Mouse (Mus musculus) thymus, adult 2 months (tissue): Measurements from ENCODE around the gene D930048N14Rik. TPM values are rescaled to one million over a fixed set of nuclear protein-coding genes. Genes with fewer than 3 reads are reported as not detected.

Experiments
- DNase-seq: peaks from one replicate; pipeline ENCODE4 v3.0.0; 2021
- H3K27ac ChIP-seq: fragments of 200-500 bp; 2 replicates; pipeline ENCODE4 v1.5.1; 2012; ENCODE audit warnings: low read length, control low read depth; ENCODE audit not compliant: control insufficient read depth, insufficient read depth
- H3K27me3 ChIP-seq: fragments of 200-500 bp; 2 replicates; pipeline ENCODE4 v1.6.1; 2012; ENCODE audit warnings: mild to moderate bottlenecking, low read length, moderate library complexity, mixed read lengths; ENCODE audit not compliant: control insufficient read depth, insufficient read depth
- H3K36me3 ChIP-seq: fragments of 200-500 bp; 2 replicates; pipeline ENCODE4 v1.6.1; 2012; ENCODE audit warnings: mild to moderate bottlenecking, low read length, moderate library complexity; ENCODE audit not compliant: control insufficient read depth, insufficient read depth
- H3K4me1 ChIP-seq: fragments of 200-500 bp; replicated peaks from 2 replicates; pipeline ENCODE4 v1.6.1; 2012; ENCODE audit warnings: low read length; ENCODE audit not compliant: control insufficient read depth, insufficient read depth
- H3K4me3 ChIP-seq: fragments of 200-500 bp; 2 replicates; pipeline ENCODE4 v1.5.1; 2012; ENCODE audit warnings: mild to moderate bottlenecking, low read length, control low read depth, moderate library complexity; ENCODE audit not compliant: control insufficient read depth, insufficient read depth
- CTCF ChIP-seq: fragments of 200-500 bp; IDR thresholded peaks from 2 replicates; pipeline ENCODE4 v1.5.1; 2012; ENCODE audit warnings: mild to moderate bottlenecking, control low read depth, low read length, moderate library complexity, borderline replicate concordance; ENCODE audit not compliant: control insufficient read depth, poor library complexity, insufficient read depth; ENCODE audit errors: extremely low read depth
- POLR2A ChIP-seq: fragments of 200-500 bp; IDR thresholded peaks from 2 replicates; pipeline ENCODE4 v1.6.1; 2012; ENCODE audit warnings: mild to moderate bottlenecking, low read length, control low read depth, moderate library complexity; ENCODE audit not compliant: control insufficient read depth, poor library complexity, insufficient read depth; ENCODE audit errors: extremely low read depth
- WGBS: fragments of 180-500 bp; shearing (Covaris S2); methylation state at CpG from one replicate; pipeline ENCODE4 v1.1.7; 2018; 5-methylcytosine and 5-hydroxymethylcytosine counted together
- polyA plus RNA-seq: library from polyadenylated mRNA; depleted of rRNA; stranded (reverse); fragments of >200 nt; gene quantifications from 2 replicates; pipeline ENCODE4 v1.2.3, GENCODE M21; 2012; rRNA removed

Gene D930048N14Rik
- 15.8 and 16.6 TPM in 2 replicates for polyA plus RNA-seq

DNA sequence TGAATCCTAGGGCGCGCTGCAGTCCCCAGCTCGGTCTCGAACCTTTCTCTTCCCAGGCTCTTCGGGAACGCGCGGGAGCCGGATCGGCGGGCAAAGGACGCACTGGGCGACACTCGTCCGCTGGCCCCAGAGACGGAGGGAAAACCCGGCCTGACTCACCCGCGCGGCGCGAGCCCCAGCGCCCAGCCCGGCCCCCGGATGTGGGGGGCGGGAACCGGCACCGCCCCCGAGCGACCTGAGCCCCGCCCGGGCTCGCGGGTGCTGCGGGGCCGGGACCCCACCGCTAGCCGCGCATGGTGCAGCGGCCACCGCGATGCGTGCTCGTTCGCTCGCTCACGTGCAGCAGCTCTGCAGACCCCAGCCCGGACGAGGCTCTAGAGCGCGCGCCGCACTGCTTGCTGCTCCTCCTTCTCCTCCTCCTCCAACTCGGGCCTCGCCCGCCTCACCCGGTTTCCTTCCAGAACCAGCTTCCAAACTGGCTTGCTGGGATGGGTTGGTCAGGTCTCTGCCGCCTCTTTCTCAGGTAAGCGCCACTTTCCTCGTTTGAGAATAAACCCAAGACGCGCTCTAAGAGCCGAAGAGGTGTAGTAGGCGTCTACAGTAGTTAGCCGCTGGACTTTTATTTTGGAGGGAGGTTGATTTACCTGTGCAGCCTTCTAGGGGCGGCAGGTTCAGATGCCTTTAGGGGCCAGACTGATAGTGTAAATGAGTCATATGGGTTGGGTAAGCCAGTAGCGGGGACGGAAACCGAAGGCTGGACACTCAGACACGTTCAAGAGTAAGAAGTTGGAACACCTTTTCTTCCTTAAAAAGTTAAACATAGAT lies at the start of gene D930048N14Rik, which contains the start of gene N4bp3:
Gene D930048N14Rik (plus strand): TSS at position 264 of the 825 bp plus-strand sequence.
Gene N4bp3 (minus strand): TSS at position 152 of the 825 bp plus-strand sequence.
- peaks cover 42% of the 10 kb centered on the region for H3K4me1 ChIP-seq
- 1% methylated on average over 70 of the region's 70 CpGs for WGBS
- no peaks in the 10 kb centered on the region for H3K27me3 ChIP-seq
- no peak within 1 kb of the TSS for H3K27ac ChIP-seq
- H3K4me3 ChIP-seq, result peak within 1 kb of the TSS; percentile 82
- DNase-seq, result peak; percentile 78
- TF ChIP-seq POLR2A, result no peak
- no peak; the same call in 1 of the 2 replicates for TF ChIP-seq CTCF
- H3K36me3 ChIP-seq, result no peaks in the 10 kb centered on the region

GRCm38 (mm10) chr11:51602253-51602652 lies 48.5 kb upstream of the D930048N14Rik start:
- TF ChIP-seq CTCF (no peak), POLR2A (no peak)
- Histone ChIP-seq H3K27me3 (no peaks in the 10 kb centered on the region), H3K36me3 (peaks cover 81% of the 10 kb centered on the region), H3K27ac (no peak overlapping the region), H3K4me1 (peaks cover 2% of the 10 kb centered on the region), H3K4me3 (no peak overlapping the region)
- 97% methylated on average over 3 of the region's 3 CpGs for WGBS
- DNase-seq, result no peak

DNA sequence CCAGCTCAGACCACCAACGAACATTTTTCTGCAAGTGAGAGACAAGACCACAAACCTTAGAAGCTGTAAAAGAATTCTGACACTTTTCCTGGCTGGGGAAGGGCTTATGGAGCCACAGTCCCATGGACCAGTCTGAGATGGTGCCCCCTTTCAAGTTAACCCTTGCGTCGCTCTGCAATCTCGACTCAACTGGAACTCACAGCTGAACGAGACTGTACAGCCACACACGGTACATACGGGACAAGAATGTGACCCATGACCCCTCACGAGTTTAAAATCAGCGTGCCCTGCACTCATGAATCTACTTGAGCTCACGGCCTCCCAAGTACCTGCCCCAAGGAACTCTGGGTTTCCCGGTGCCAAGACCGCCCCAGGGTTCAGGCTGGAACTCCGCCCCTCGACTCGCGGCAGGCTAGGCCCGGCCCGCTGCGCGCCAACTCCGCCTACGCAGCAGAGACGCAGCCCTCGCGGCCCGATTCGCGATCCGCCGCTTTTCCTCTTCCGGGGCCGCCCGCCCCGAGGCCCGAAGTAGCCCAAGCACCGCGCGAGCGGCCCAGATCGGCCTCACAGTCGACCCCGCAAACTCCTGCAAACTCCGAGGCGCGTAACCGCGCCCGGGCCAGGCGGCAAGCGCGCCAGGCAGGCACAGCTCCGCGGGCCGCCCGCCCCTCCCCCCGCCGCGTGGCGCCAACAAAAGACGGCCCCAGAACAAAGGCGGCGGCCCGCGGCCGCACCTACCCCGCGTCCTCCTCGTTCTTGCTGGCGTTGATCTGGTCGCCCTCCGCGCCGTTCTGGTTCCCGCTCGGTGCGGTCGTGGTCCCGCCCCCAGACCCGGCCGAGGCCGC lies 44.9 kb upstream of the D930048N14Rik start:
- no peaks in the 10 kb centered on the region for H3K27me3 ChIP-seq
- peak; percentile 86 for DNase-seq
- peak overlapping the region; percentile 15 for H3K27ac ChIP-seq
- H3K36me3 ChIP-seq, result peaks cover 45% of the 10 kb centered on the region
- H3K4me3 ChIP-seq, result peak overlapping the region; percentile 64
- peak; percentile 66; the same call in 1 of the 2 replicates for TF ChIP-seq CTCF
- TF ChIP-seq POLR2A, result peak; percentile 90
- under 1% methylated on average over 81 of the region's 81 CpGs for WGBS
- H3K4me1 ChIP-seq, result peaks cover 13% of the 10 kb centered on the region

- under 1% methylated on average over 91 of the region's 91 CpGs for WGBS
- TF ChIP-seq CTCF, result no peak
- TF ChIP-seq POLR2A, result peak; percentile 100
- DNase-seq, result peak; percentile 96
- peak within 1 kb of the TSS; percentile 75 for H3K4me3 ChIP-seq
- peaks cover 38% of the 10 kb centered on the region for H3K36me3 ChIP-seq
- H3K4me1 ChIP-seq, result peaks cover 13% of the 10 kb centered on the region
- peak within 1 kb of the TSS; percentile 15 for H3K27ac ChIP-seq
- no peaks in the 10 kb centered on the region for H3K27me3 ChIP-seq
Measured at GRCm38 (mm10) chr11:51606447-51607095, 44.2 kb upstream of the D930048N14Rik start, which contains the start of gene Hnrnpab. TSS of gene Hnrnpab (minus strand) at chr11:51606847.

DNA sequence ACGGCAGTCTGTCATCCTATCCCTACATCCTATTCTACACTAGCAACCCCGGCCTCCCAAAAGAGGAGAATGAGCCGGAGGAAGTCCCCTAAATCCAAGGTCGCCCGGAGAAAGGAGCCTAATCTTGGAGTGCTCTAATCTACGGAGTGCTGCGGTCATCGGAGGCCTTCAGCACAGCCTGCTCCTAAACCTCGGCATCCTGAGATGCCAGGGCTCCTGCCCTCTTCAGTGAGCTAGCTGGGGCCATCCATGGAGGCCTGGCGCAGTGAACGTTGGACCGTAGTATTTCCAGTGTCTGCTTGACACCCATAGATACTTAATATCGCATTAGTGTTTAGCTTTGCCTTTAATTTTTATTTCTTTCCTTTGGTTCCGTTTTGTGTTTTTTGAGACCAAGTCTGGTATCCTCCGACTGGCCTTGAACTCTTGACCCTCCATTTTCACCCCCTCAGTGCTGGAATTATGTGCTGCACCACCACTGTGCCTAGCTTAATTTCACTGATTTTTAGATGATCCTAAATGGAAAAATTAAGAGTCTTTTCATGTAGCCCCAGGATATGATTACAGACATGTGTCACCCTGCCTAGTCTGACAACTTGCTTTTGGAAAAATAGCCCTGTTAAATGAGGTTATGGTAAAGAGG lies 43.5 kb upstream of the D930048N14Rik start:
- Histone ChIP-seq H3K27me3 (no peaks in the 10 kb centered on the region), H3K4me1 (peaks cover 13% of the 10 kb centered on the region), H3K27ac (peak overlapping the region; percentile 9; the same call in 1 of the 2 replicates), H3K4me3 (peak overlapping the region; percentile 75), H3K36me3 (peaks cover 31% of the 10 kb centered on the region)
- no peak for DNase-seq
- TF ChIP-seq CTCF (no peak), POLR2A (no peak)
- 6% methylated on average over 15 of the region's 15 CpGs for WGBS
